Mouse (Mus musculus): ENCODE data around the gene Cebpg. TPM values are rescaled to one million over a fixed set of nuclear protein-coding genes. Genes with fewer than 3 reads are reported as not detected.

Gene Cebpg
- total and polyA plus RNA-seq, 3 experiments: 6.0 to 26.1 (median 21.9) TPM

GRCm38 (mm10) chr7:35035141-35035553 lies 21.2 kb downstream of the Cebpg start:
- intact Hi-C loops (cut with DNase I): no loop called here
- H3K79me2 ChIP-seq (replicated peaks; ENCODE audit: control insufficient read depth, insufficient read depth, low read length): no peaks in the 10 kb centered on the region
- no peak overlapping the region for H3K4me3 ChIP-seq
- peaks cover 20% of the 10 kb centered on the region for H3K4me1 ChIP-seq (ENCODE audit: control insufficient read depth, insufficient read depth, low read length)
- no peaks in the 10 kb centered on the region for H3K36me3 ChIP-seq (ENCODE audit: control insufficient read depth, insufficient read depth, low read length)
- peak overlapping the region; percentile 43; the same call in 1 of the 2 replicates for H3K27ac ChIP-seq
- DNase-seq: peak; percentile 41 to 47
- H3K9ac ChIP-seq (ENCODE audit: low read depth, low read length): no peak overlapping the region
- H3K27me3 ChIP-seq (ENCODE audit: control insufficient read depth, insufficient read depth, low read length): no peaks in the 10 kb centered on the region
- WGBS: 30% methylated on average over 6 of the region's 6 CpGs
- TF ChIP-seq EP300 (IDR thresholded peaks at IDR 0.05; ENCODE audit: insufficient read depth, low read depth, low read length) (0 out of 2 replicates have a peak, but pooled peaks have one; percentile 22), CTCF (IDR thresholded peaks at IDR 0.05) (no peak), POLR2A (IDR thresholded peaks at IDR 0.05; ENCODE audit: insufficient read depth, low read depth, low read length) (no peak)

DNA sequence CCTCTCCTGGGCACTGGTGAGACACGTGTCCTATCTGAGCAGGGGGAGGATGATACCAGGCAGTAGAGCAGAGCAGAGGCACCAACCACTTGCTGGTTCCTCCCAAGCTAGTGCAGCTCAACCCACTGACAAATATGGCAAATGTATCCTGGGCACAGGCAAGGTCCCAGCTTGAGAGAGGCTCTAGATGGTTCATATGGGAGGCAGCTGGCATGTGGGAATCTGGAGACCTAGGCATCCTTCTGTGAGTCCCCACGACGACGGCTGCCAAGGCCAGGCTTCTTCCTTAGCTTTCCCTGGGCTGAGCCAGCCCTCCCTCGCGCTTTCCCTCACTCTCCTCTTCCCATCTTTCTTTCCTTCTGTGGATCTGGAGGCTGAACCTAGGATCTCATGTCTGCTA lies 25.8 kb downstream of the Cebpg start:
- H3K27me3 ChIP-seq (ENCODE audit: control insufficient read depth, insufficient read depth, low read length): no peaks in the 10 kb centered on the region
- 83% methylated on average over 6 of the region's 6 CpGs for WGBS
- DNase-seq: no peak
- TF ChIP-seq CTCF (IDR thresholded peaks at IDR 0.05) (no peak), EP300 (IDR thresholded peaks at IDR 0.05; ENCODE audit: insufficient read depth, low read depth, low read length) (no peak)
- H3K79me2 ChIP-seq (replicated peaks; ENCODE audit: control insufficient read depth, insufficient read depth, low read length): no peaks in the 10 kb centered on the region
- H3K27ac ChIP-seq: no peak overlapping the region
- intact Hi-C loops (cut with DNase I): no loop called here
- H3K4me1 ChIP-seq (ENCODE audit: control insufficient read depth, insufficient read depth, low read length): peaks cover 11% of the 10 kb centered on the region
- H3K9ac ChIP-seq (ENCODE audit: low read depth, low read length): no peak overlapping the region
- no peak overlapping the region for H3K4me3 ChIP-seq
- H3K36me3 ChIP-seq (ENCODE audit: control insufficient read depth, insufficient read depth, low read length): no peaks in the 10 kb centered on the region

DNA sequence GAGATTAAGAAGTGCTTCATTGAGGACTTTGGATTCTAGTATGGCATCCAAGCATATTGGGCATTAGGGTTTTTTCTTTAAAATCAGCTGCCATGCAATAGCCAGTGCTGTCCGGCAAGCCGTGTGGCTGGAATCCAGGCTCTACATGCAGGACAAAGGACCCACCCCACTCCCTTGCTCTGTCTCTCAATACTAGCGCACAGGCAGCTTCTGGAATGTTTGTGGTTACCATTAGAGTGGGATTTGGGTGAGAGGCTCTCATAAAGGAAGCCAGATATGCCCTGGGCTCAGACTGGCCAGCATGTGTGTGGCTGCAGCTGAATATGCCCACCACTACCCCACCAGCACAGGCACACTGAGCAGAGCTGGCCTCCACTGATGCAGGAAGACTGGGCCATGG lies 26.7 kb downstream of the Cebpg start:
- H3K27ac ChIP-seq: no peak overlapping the region
- H3K9ac ChIP-seq (ENCODE audit: low read depth, low read length): no peak overlapping the region
- TF ChIP-seq CTCF (IDR thresholded peaks at IDR 0.05): no peak
- no peak for TF ChIP-seq POLR2A (IDR thresholded peaks at IDR 0.05; ENCODE audit: insufficient read depth, low read depth, low read length)
- H3K36me3 ChIP-seq (ENCODE audit: control insufficient read depth, insufficient read depth, low read length): no peaks in the 10 kb centered on the region
- 95% methylated on average over 3 of the region's 3 CpGs for WGBS
- H3K4me3 ChIP-seq: no peak overlapping the region
- DNase-seq: no peak
- no peaks in the 10 kb centered on the region for H3K79me2 ChIP-seq (replicated peaks; ENCODE audit: control insufficient read depth, insufficient read depth, low read length)
- intact Hi-C loops (cut with DNase I): no loop called here
- H3K27me3 ChIP-seq (ENCODE audit: control insufficient read depth, insufficient read depth, low read length): no peaks in the 10 kb centered on the region
- peaks cover 4% of the 10 kb centered on the region for H3K4me1 ChIP-seq (ENCODE audit: control insufficient read depth, insufficient read depth, low read length)

DNA sequence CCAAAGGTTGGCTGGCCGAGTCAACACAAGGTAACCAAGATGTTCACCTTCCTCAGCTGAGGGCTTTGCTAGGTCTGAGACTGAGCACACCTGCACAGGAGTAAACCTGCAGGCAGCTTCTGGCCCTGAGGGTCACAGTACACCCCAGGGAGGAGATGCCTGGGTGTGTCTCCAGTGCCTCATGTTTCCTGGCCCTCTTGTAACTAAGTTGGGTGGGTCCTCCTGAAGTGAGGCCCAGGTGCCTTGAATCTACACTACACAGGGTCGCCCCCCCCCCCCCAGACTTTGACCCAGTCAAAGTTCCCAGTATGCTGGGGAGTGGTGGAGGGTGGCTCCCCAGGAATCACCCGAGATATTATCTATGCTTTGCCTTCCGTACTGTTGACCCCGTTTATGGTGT lies 27.1 kb downstream of the Cebpg start:
- H3K36me3 ChIP-seq (ENCODE audit: control insufficient read depth, insufficient read depth, low read length): no peaks in the 10 kb centered on the region
- TF ChIP-seq CTCF (IDR thresholded peaks at IDR 0.05) (no peak), EP300 (IDR thresholded peaks at IDR 0.05; ENCODE audit: insufficient read depth, low read depth, low read length) (no peak), POLR2A (IDR thresholded peaks at IDR 0.05; ENCODE audit: insufficient read depth, low read depth, low read length) (no peak)
- 81% methylated on average over 5 of the region's 5 CpGs for WGBS
- no peak overlapping the region for H3K4me3 ChIP-seq
- intact Hi-C loops (cut with DNase I): no loop called here
- H3K9ac ChIP-seq (ENCODE audit: low read depth, low read length): no peak overlapping the region
- DNase-seq: no peak
- H3K27me3 ChIP-seq (ENCODE audit: control insufficient read depth, insufficient read depth, low read length): no peaks in the 10 kb centered on the region
- H3K4me1 ChIP-seq (ENCODE audit: control insufficient read depth, insufficient read depth, low read length): peaks cover 4% of the 10 kb centered on the region
- H3K79me2 ChIP-seq (replicated peaks; ENCODE audit: control insufficient read depth, insufficient read depth, low read length): no peaks in the 10 kb centered on the region
- no peak overlapping the region for H3K27ac ChIP-seq

- no peaks in the 10 kb centered on the region for H3K79me2 ChIP-seq (replicated peaks; ENCODE audit: control insufficient read depth, insufficient read depth, low read length)
- no peaks in the 10 kb centered on the region for H3K27me3 ChIP-seq (ENCODE audit: control insufficient read depth, insufficient read depth, low read length)
- no peak for TF ChIP-seq POLR2A (IDR thresholded peaks at IDR 0.05; ENCODE audit: insufficient read depth, low read depth, low read length)
- TF ChIP-seq EP300 (IDR thresholded peaks at IDR 0.05; ENCODE audit: insufficient read depth, low read depth, low read length): no peak
- TF ChIP-seq CTCF (IDR thresholded peaks at IDR 0.05): no peak
- no peak overlapping the region for H3K4me3 ChIP-seq
- peaks cover 4% of the 10 kb centered on the region for H3K4me1 ChIP-seq (ENCODE audit: control insufficient read depth, insufficient read depth, low read length)
- H3K27ac ChIP-seq: no peak overlapping the region
- 61% methylated on average over 16 of the region's 16 CpGs for WGBS
- intact Hi-C loops (cut with DNase I): no loop called here
- DNase-seq: no peak
- no peak overlapping the region for H3K9ac ChIP-seq (ENCODE audit: low read depth, low read length)
- H3K36me3 ChIP-seq (ENCODE audit: control insufficient read depth, insufficient read depth, low read length): no peaks in the 10 kb centered on the region
Measured at GRCm38 (mm10) chr7:35028559-35028958, 27.8 kb downstream of the Cebpg start.

- no peak for TF ChIP-seq POLR2A (IDR thresholded peaks at IDR 0.05; ENCODE audit: insufficient read depth, low read depth, low read length)
- no peak for TF ChIP-seq CTCF (IDR thresholded peaks at IDR 0.05)
- no peak for TF ChIP-seq EP300 (IDR thresholded peaks at IDR 0.05; ENCODE audit: insufficient read depth, low read depth, low read length)
- H3K4me1 ChIP-seq (ENCODE audit: control insufficient read depth, insufficient read depth, low read length): peaks cover 4% of the 10 kb centered on the region
- no peak overlapping the region for H3K4me3 ChIP-seq
- no peaks in the 10 kb centered on the region for H3K27me3 ChIP-seq (ENCODE audit: control insufficient read depth, insufficient read depth, low read length)
- H3K9ac ChIP-seq (ENCODE audit: low read depth, low read length): no peak overlapping the region
- WGBS: 66% methylated on average over 9 of the region's 9 CpGs
- no peaks in the 10 kb centered on the region for H3K79me2 ChIP-seq (replicated peaks; ENCODE audit: control insufficient read depth, insufficient read depth, low read length)
- intact Hi-C loops (cut with DNase I): loop anchor here (2.0 kb wide), 3 partner anchors 15 to 237 kb away; no protein-coding TSS in a partner anchor
- no peaks in the 10 kb centered on the region for H3K36me3 ChIP-seq (ENCODE audit: control insufficient read depth, insufficient read depth, low read length)
- no peak overlapping the region; the same call in 1 of the 2 replicates for H3K27ac ChIP-seq
- no peak for DNase-seq
Measured at GRCm38 (mm10) chr7:35027801-35028420, 28.5 kb downstream of the Cebpg start.
